Mouse (Mus musculus): Measurements from ENCODE around the gene Ager.

DNA sequence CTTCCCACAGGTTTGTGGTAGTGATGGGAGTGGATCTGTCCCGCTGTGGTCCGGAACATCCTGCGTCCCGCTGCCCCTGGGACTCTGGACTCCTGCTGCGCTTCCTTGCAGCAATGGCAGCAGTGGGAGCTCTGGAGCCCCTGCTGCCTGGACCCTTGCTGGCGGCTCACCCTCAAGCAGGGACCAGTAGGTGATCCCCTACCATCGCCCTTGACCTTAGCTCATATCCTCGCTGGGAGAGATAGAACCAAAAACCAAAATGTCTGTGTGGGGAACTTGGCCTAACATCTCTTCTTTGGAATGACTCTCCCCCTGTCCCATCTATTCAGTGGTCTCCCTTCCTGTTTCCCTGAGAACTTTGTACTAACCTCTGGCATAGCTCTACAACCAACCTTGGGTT, 13.8 kb upstream of the Ager start:
- TF ChIP-seq CTCF (IDR thresholded peaks at IDR 0.05; ENCODE audit: low read depth) (no peak), EP300 (optimal IDR thresholded peaks at IDR 0.05) (no peak)
